Mouse (Mus musculus) neural tube, postnatal 0 days (tissue): ENCODE results near the gene Atf7. TPM values are rescaled to one million over a fixed set of nuclear protein-coding genes. Genes with fewer than 3 reads are reported as not detected.

ENCODE experiments used
- microRNA counts: library from miRNA; unstranded; fragments of <30 nt; microRNA quantifications from one replicate; lab custom pipeline; 2015
- microRNA-seq: library from miRNA; unstranded; fragments of <30 nt; microRNA quantifications from one replicate; pipeline ENCODE4, GENCODE M21; 2016
- polyA plus RNA-seq: library from polyadenylated mRNA; unstranded; fragments of >200 nt; fragmentation: Nextera tagmentation; extraction: Ambion mirVana; gene quantifications from 2 replicates; pipeline ENCODE4 v1.2.1, GENCODE M21; 2015

Atf7 gene
- 15.5 and 16.8 TPM in 2 replicates for polyA plus RNA-seq

GRCm38 (mm10) chr15:102624970-102625686 lies at the start of gene Atf7, which contains the start of gene Gm28047:
Gene Atf7 (minus strand): TSS chr15:102625464.
Gene Gm28047 (minus strand): TSS chr15:102625067.

DNA sequence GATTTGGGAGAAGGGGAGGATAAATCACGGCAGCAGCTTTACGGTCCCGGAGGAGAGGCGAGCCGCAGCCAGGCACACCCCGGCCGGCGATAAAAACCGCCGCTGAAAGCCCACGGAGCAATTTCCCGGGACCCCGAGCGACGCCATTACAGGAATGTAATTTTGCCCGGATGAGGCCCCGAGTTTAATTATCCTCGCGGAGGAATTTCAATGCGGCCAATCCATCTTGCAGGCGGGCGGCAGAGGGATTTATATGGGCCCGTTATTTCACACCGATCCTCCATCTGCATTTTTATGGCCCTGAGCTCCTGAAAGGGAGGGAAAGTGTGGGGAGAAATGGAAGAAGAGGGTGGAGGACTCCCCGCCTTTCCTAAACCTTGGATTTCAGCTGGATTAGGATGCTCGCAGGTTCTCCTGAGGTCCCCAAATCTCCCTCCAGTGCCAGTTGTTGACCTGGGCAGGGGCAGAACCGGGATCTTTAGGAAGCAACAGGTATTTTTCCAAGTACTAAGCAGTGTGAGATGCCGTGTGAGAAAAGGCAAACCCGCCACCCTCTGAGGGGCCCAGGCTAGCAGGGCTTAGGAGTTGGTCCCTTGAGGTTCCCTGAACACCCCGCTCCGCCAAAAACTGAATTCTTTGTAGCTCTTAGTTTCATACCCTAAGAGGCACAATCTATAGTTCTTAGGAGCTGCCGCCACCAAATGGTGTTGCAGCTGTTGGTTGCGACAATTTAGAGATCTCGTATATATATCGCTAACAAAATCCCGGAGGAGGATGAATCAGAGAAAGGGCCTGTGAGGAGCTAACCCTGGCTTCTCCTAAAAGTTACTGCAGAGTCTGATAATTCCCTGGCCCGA lies 47.2 kb upstream of the Atf7 start, which contains the start of gene Atp5g2:
Atp5g2 (minus strand) TSS at position 138 of the 857 bp plus-strand sequence.

DNA sequence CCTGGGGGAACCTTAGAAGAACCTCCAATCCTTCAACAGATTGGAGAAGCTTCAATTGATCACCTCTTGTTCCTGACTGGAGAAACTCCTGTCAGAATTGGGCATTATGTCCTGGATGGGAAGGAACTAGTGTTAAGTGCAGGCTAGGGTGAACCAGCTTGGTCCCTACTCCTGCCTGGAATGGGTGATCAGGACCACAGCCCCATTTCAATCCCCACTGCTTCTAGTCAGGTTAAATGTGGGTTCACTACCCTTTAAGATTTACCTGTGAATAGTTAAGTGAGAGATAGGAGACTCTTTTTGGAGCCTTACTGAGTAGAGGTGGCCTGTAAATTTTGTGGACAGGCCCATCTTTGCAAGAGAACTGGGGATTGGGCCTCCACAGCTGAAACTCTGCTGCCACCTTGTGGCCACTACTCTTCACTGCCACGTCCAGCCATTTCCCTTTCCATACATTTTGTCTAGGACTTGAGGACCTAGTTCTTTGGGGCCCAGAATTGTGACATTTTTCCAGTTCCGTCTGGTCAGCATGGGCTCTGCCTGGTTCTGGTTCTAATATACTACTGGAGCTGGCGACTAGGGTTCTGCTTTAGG lies 100.3 kb downstream of the Atf7 start, which contains the start of gene Npff:
Npff (minus strand) TSS at position 51 of the 594 bp plus-strand sequence.

GRCm38 (mm10) chr15:102517976-102518858 lies 107.0 kb downstream of the Atf7 start, which contains the start of gene Tarbp2:
Gene Tarbp2 (plus strand): TSS chr15:102518192.

DNA sequence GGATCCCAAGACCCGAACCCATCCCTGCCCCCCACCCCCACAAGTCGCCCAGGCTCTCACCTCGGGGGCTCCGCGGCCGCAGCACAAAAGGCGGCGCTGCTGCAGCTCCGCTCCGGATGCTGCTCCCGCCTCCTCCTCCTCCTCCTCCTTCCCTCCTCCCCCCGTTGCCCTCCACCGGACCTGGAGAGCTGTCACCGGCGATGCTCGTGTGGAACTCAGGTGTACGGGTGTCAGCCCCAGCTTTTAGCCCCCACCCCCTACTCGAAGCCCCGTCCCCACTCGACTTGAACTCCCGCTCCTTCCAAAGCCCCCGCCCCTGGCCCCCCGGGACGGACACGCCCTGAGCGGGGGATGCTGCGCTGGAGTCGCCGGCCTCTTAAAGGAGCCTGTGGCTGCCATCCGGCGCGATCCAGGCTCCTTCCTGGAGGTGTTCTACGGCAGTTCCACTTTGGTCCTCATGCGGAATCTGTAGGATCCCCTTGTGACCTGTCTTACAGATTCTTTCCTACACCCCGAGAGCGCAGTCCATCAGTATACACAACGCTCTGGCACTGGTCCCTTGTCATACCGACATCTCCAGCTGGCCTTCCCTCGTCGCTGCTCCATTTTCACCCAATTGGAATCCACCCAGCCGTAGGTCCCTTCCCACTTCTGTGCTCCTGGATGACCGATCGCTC lies 108.4 kb downstream of the Atf7 start, which contains the start of gene Map3k12:
Map3k12 (minus strand) TSS at position 337 of the 677 bp plus-strand sequence.

GRCm38 (mm10) chr15:102503447-102503846 lies 121.8 kb downstream of the Atf7 start, which contains the start of gene Gm10337:
Gene Gm10337 (plus strand): TSS chr15:102503722.

MicroRNA genes within 50 kb of the gene (microRNA counts, 519-probe panel; counts per million panel counts)
- microRNA mmu-miR-688 (lab: Ali Mortazavi, UCI): 40.5 counts per million

Small RNA genes lying within 50 kb of the gene (microRNA-seq; reads per million reads assigned to microRNA genes)
- gene Mir688: not detected

Other genes with a start within 250 kb of the Atf7 start
- 2.4 and 2.8 TPM in 2 replicates for gene Sp1, start 219.3 kb downstream of the Atf7 start, polyA plus RNA-seq
- 0.09 and 0.28 TPM in 2 replicates for gene Amhr2, start 180.1 kb downstream of the Atf7 start, polyA plus RNA-seq
- 69.7 and 79.1 TPM in 2 replicates for gene Prr13, start 166.4 kb downstream of the Atf7 start, polyA plus RNA-seq
- gene Pcbp2, start 154.9 kb downstream of the Atf7 start, polyA plus RNA-seq: 117 and 122 TPM in 2 replicates
- 14.2 TPM in 1 of 2 replicates, not detected in the other for gene Gm10337, start 121.7 kb downstream of the Atf7 start, polyA plus RNA-seq
- 41.5 and 48.6 TPM in 2 replicates for gene Map3k12, start 108.4 kb downstream of the Atf7 start, polyA plus RNA-seq
- gene Tarbp2, start 107.3 kb downstream of the Atf7 start, polyA plus RNA-seq: 81.1 and 92.2 TPM in 2 replicates
- 11.5 and 12.7 TPM in 2 replicates for gene Npff, start 100.5 kb downstream of the Atf7 start, polyA plus RNA-seq
- gene Gm28047, start 397 bp downstream of the Atf7 start, polyA plus RNA-seq: not detected in 2 replicates
- 52.6 and 64.3 TPM in 2 replicates for gene Atp5g2, start 46.9 kb upstream of the Atf7 start, polyA plus RNA-seq
- 19.3 and 24.4 TPM in 2 replicates for gene Calcoco1, start 96.7 kb upstream of the Atf7 start, polyA plus RNA-seq